Mouse (Mus musculus) forebrain, postnatal 0 days (tissue): ENCODE measurements around the gene Tlx2. TPM values are rescaled to one million over a fixed set of nuclear protein-coding genes. Genes with fewer than 3 reads are reported as not detected.

Experiments used
- ATAC-seq: fragments of 200-750 bp; cut with Nextera tagmentation; 2 replicates; pipeline ENCODE4 v1.8.0; 2017; ENCODE audit warnings: mild to moderate bottlenecking, moderate library complexity
- DNase-seq: peaks from one replicate; pipeline ENCODE4 v3.0.0-alpha.2; 2015
- H3K27ac ChIP-seq: fragments of 300-500 bp; sonication (generic); 2 replicates; pipeline ENCODE4 v1.5.1; 2014; ENCODE audit warnings: low read depth, mild to moderate bottlenecking, antibody characterized with exemption, low read length, moderate library complexity, mixed read lengths
- H3K27me3 ChIP-seq: fragments of 300-500 bp; sonication (generic); 2 replicates; pipeline ENCODE4 v1.6.1; 2014; ENCODE audit warnings: mild to moderate bottlenecking, low read length, mixed read lengths; ENCODE audit not compliant: insufficient read depth
- H3K36me3 ChIP-seq: fragments of 300-500 bp; sonication (generic); 2 replicates; pipeline ENCODE4 v1.6.1; 2014; ENCODE audit warnings: mild to moderate bottlenecking, moderate library complexity; ENCODE audit not compliant: insufficient read depth
- H3K4me1 ChIP-seq: fragments of 300-500 bp; sonication (generic); 2 replicates; pipeline ENCODE4 v1.6.1; 2014; ENCODE audit warnings: antibody characterized with exemption; ENCODE audit not compliant: insufficient read depth
- H3K4me2 ChIP-seq: fragments of 300-500 bp; sonication (generic); 2 replicates; pipeline ENCODE4 v1.6.1; 2014; ENCODE audit warnings: low read depth, mild to moderate bottlenecking, moderate library complexity
- H3K4me3 ChIP-seq: fragments of 300-500 bp; sonication (generic); 2 replicates; pipeline ENCODE4 v1.5.1; 2014; ENCODE audit warnings: low read depth, low read length, mixed read lengths
- H3K9ac ChIP-seq: fragments of 300-500 bp; sonication (generic); 2 replicates; pipeline ENCODE4 v1.6.1; 2014; ENCODE audit warnings: mild to moderate bottlenecking
- H3K9me3 ChIP-seq: fragments of 300-500 bp; sonication (generic); 2 replicates; pipeline ENCODE4 v1.6.1; 2016; ENCODE audit warnings: low read length
- CTCF ChIP-seq: sonication (generic); IDR thresholded peaks from 2 replicates; pipeline ENCODE4 v1.5.1; 2016; ENCODE audit warnings: antibody characterized with exemption, control low read depth, low read depth
- WGBS: fragments of 180-500 bp; shearing (Covaris S2); extraction: QIAGEN DNeasy Blood & Tissue Kit; methylation state at CpG from one replicate; pipeline ENCODE4 v1.1.7; 2014; 5-methylcytosine and 5-hydroxymethylcytosine counted together
- polyA plus RNA-seq: library from polyadenylated mRNA; unstranded; fragments of >200 nt; fragmentation: Nextera tagmentation; extraction: Ambion mirVana; gene quantifications from 2 replicates; pipeline ENCODE4 v1.2.1, GENCODE M21; 2015
- total RNA-seq: library from RNA; depleted of rRNA; stranded (reverse); fragments of >200 nt; gene quantifications from 2 replicates; pipeline ENCODE4 v1.2.3, GENCODE M21; 2014

Gene Tlx2
- total and polyA plus RNA-seq, 2 experiments from 2014 or later = not detected

DNA sequence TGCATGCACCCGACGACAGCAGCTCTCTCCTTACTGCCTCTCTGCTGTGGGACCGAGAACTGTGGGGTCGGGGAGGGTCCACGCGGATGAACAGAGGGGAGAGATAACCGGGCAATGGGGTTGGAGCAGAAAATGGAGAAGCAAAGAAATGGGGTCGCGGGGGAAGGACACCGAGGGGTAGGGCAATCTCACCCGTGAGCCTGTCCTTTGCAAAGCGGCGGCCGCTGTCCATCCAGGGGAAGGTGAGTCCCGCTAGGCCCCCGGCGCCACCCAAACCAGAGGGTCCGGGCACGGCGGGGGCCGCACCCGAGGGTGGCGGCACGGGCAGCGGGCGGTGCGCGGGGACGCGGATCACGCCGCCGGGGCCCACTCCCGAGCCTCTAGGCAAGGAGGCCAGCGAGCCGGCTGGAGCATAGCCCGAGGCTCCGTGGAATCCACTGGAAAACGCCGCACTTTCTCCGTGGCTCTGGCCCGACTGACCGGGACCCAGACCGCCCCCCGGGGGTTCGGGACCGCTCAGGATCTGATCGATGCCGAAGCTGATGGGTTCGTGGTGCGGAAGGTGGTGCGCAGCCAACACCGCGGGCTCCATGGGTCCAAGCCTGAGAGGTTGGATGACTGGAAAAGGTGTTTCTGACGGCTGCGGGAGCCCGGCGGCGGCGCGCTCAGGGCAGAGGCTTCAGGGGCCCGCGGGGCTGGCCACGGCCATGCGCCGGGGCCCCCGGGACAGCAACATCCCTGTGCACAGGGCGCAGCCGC, 426 bp downstream of the Tlx2 start:
- ATAC-seq (no peak; the same call in 1 of the 2 replicates), DNase-seq (peak; percentile 16)
- H3K36me3 ChIP-seq = no peaks in the 10 kb centered on the region
- H3K9me3 ChIP-seq = no peaks in the 10 kb centered on the region
- no peak overlapping the region for H3K9ac ChIP-seq
- H3K27ac ChIP-seq = no peak overlapping the region
- 3% methylated on average over 68 of the region's 69 CpGs for WGBS
- no peak overlapping the region for H3K4me3 ChIP-seq
- peaks cover 67% of the 10 kb centered on the region for H3K27me3 ChIP-seq
- no peak for TF ChIP-seq CTCF
- H3K4me2 ChIP-seq = no peak overlapping the region
- H3K4me1 ChIP-seq = no peaks in the 10 kb centered on the region

DNA sequence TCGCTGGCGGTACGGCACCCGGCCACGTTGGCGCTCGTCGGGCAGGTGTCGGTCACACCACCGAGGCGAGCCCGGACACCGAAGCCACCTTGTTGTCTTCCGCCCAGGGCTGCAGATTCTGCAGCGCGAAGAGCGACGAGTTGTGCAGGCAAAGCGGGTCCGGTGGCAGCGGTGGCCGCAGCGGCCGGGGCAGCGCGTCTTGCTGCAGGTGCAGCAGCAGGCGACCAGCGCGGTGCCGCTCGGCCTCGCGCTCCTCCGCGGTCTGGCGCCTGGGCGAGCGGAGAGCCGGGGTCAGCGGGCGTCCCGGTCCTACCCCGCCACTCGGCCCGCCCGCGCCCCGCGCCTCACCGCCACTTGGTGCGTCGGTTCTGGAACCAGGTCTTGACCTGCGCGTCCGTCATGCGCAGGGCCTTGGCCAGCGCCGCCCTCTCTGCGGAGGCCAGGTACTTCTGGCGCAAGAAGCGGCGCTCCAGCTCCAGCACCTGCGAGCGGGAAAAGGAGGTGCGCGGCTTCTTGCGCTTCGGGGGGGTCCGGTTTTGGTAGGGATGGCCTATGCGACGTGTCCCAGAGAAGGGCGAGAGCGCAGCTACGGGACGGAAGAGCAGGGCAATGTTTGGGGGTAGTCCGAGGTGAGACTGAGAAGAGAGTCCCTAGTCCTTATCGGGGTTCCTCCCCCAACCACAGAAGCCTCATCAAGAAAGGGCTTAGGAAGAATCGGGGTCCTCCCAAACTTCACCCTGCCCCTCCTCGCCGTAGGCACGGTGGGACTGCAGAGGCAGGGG, 1.2 kb downstream of the Tlx2 start:
- Histone ChIP-seq H3K4me1 (no peaks in the 10 kb centered on the region), H3K4me3 (0 out of 2 replicates have a peak overlapping the region, but pooled peaks have one; percentile 9), H3K27me3 (peaks cover 60% of the 10 kb centered on the region), H3K36me3 (no peaks in the 10 kb centered on the region), H3K4me2 (no peak overlapping the region), H3K9me3 (no peaks in the 10 kb centered on the region), H3K9ac (no peak overlapping the region), H3K27ac (no peak overlapping the region)
- ATAC-seq (no peak), DNase-seq (no peak)
- TF ChIP-seq CTCF = no peak
- 2% methylated on average over 81 of the region's 81 CpGs for WGBS

DNA sequence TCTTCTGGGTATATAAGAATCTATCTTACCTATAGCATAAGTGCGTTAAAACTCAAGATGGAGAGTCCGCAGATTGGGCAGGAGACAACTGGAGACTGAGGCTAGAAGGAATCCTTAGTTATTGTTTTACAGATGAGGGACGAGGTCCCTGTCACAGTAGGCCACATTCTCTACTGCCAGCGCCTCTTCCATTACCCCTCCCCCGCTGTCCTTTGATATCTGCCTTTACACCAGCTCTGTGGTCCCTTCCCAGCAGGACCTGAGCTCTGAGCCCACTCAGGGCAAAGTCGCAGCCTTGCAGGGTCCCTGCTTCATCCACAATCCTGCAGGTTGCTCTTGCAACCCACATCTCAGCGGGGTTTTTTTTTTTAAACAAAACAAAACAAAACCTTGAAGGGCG, 1.9 kb downstream of the Tlx2 start:
- H3K27me3 ChIP-seq = peaks cover 59% of the 10 kb centered on the region

DNA sequence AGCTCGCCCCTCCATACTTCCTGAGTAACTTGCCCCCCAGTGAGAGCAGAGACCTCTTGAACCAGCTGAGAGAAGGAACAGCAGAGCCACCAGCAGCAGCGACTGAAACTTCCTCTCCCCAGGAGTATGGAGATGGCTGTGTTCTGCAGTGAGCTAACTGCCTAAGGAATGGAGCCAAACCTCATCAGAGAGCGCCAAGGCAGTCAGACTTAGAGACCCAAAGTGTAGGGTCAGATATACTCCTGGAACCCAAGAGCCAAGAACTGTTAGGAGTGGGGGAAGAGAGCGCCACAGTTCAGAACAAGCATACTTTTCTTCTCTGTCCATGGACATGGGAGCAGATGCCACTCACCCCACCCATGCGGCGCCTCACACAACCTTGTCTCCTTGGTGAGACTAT, 3.7 kb downstream of the Tlx2 start:
- H3K9ac ChIP-seq = no peak overlapping the region
- no peaks in the 10 kb centered on the region for H3K36me3 ChIP-seq
- H3K27me3 ChIP-seq = peaks cover 56% of the 10 kb centered on the region
- ATAC-seq = no peak
- no peak overlapping the region for H3K4me3 ChIP-seq
- no peak for TF ChIP-seq CTCF
- no peak for DNase-seq
- H3K9me3 ChIP-seq = no peaks in the 10 kb centered on the region
- H3K4me1 ChIP-seq = no peaks in the 10 kb centered on the region
- 26% methylated on average over 6 of the region's 6 CpGs for WGBS
- H3K27ac ChIP-seq = no peak overlapping the region
- H3K4me2 ChIP-seq = no peak overlapping the region

More for the DNA sequence above, 1.9 kb downstream of the Tlx2 start:
- no peaks in the 10 kb centered on the region for H3K9me3 ChIP-seq
- no peak overlapping the region for H3K4me2 ChIP-seq
- TF ChIP-seq CTCF = no peak
- no peak overlapping the region for H3K4me3 ChIP-seq
- H3K4me1 ChIP-seq = no peaks in the 10 kb centered on the region
- no peak overlapping the region for H3K27ac ChIP-seq
- no peak for ATAC-seq
- DNase-seq = no peak
- H3K9ac ChIP-seq = no peak overlapping the region
- H3K36me3 ChIP-seq = no peaks in the 10 kb centered on the region
- WGBS = 3% methylated on average over 8 of the region's 8 CpGs

DNA sequence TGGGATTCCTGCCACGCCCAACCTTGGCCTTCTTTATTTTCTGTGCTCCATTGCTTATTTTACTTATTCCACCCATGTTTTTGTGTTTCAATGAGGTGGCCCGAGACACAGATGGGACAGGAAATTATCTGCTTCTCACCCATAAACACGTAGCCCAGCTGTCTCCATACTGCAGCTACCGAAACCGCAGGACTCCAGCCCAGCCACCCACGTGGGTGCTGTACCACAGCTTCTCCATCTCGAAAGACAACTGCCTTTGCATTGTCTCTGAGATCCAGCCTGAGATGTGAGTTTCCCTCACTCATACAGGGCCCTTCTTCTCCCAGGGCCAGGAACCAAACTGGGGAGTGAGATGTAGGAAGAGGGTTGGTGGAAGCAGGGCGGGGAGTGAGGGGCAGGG, 4.1 kb downstream of the Tlx2 start:
- H3K4me2 ChIP-seq = no peak overlapping the region
- no peaks in the 10 kb centered on the region for H3K36me3 ChIP-seq
- no peaks in the 10 kb centered on the region for H3K4me1 ChIP-seq
- H3K9me3 ChIP-seq = no peaks in the 10 kb centered on the region
- peaks cover 52% of the 10 kb centered on the region for H3K27me3 ChIP-seq
- no peak for DNase-seq
- no peak overlapping the region for H3K9ac ChIP-seq
- WGBS = 43% methylated on average over 8 of the region's 8 CpGs
- no peak for TF ChIP-seq CTCF
- no peak for ATAC-seq
- H3K27ac ChIP-seq = no peak overlapping the region
- H3K4me3 ChIP-seq = no peak overlapping the region

DNA sequence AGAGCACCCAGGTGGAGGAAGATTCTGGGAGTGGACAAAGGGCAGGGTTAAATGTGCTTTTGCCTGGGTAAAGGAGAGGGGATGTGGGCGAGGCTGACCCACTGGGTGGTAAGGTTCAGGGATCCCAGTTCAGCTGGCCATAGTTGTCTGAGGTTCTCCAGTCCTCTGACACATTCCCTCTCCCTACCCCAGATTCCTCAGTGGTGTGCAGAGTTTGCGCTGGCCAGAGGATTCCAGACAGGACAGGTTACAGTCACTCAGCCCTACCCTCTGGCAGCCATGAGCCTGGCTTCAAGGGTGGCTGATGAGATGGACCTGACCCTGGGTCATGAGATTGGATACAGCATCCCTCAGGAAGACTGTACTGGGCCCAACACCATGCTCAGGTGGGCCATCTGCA, 11.4 kb downstream of the Tlx2 start:
- DNase-seq = no peak
- Histone ChIP-seq H3K9me3 (no peaks in the 10 kb centered on the region), H3K9ac (no peak overlapping the region), H3K4me2 (no peak overlapping the region), H3K4me3 (no peak overlapping the region), H3K36me3 (peaks cover 14% of the 10 kb centered on the region), H3K27me3 (peaks cover 16% of the 10 kb centered on the region), H3K27ac (no peak overlapping the region), H3K4me1 (peaks cover 8% of the 10 kb centered on the region; the same call in 1 of the 2 replicates)
- no peak for ATAC-seq
- WGBS = 85% methylated on average over 2 of the region's 2 CpGs
- TF ChIP-seq CTCF = no peak

DNA sequence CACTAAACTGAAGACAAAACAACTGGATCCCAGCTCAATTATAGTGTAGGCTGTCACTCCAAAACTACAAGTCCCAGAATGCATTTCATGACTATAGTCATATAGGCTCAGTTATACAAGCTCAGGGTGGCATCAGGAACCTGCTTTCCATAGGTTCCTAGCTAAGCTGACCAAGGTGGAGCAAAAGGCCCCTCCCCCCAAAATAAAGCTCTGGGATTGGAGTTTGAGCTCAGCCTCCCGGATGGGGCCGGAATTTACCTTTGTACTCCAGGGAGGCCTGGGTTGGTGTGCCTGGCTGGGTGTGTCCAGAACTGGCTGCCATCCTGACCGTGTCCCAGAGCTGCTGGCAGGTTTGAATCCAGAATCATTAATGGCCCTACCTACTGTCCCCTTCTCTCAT, 12.3 kb downstream of the Tlx2 start, which contains the start of gene Dqx1:
Gene Dqx1, plus strand, starts transcription at position 55 of the 400 bp plus-strand sequence.
- ATAC-seq (no peak), DNase-seq (no peak)
- TF ChIP-seq CTCF = no peak
- H3K36me3 ChIP-seq = peaks cover 14% of the 10 kb centered on the region
- H3K27ac ChIP-seq = no peak within 1 kb of the TSS
- H3K27me3 ChIP-seq = peaks cover 9% of the 10 kb centered on the region; the same call in 1 of the 2 replicates
- 51% methylated on average over 3 of the region's 3 CpGs for WGBS
- no peak within 1 kb of the TSS for H3K4me3 ChIP-seq
- H3K4me1 ChIP-seq = peaks cover 13% of the 10 kb centered on the region
- H3K9me3 ChIP-seq = no peaks in the 10 kb centered on the region
- H3K4me2 ChIP-seq = no peak within 1 kb of the TSS
- no peak within 1 kb of the TSS for H3K9ac ChIP-seq
